Mouse (Mus musculus) embryo, embryonic 10 days (tissue): Measurements from ENCODE around the gene Ptbp2.

Source experiments
- DNase-seq: peaks from one replicate; pipeline ENCODE4 v3.0.0-alpha.2; 2015; ENCODE audit warnings: low spot score

The Ptbp2 gene

DNA sequence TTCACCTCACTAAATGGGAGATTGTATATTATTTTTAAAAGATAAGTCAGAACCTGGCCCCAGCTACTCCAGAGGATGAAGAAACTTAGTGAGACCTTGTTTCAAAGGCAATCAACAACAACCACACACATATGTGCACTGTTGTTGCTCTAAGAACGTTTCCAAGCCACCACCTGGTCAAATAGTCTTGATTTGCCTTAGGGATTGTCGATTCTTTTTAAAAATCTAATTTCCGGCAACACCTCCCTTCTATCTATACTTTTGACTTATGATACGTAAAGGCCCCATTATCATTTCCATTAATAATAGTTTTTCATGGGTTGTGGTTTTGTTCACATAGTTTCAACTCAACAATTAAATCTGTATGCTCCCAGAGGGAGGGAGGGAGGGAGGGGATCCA, at the start of gene Ptbp2:
TSS of gene Ptbp2 (minus strand) at position 101 of the 400 bp plus-strand sequence.
- no peak for DNase-seq

- no peak for DNase-seq
Measured at GRCm38 (mm10) chr3:119814678-119815077, 30.4 kb upstream of the Ptbp2 start.

DNA sequence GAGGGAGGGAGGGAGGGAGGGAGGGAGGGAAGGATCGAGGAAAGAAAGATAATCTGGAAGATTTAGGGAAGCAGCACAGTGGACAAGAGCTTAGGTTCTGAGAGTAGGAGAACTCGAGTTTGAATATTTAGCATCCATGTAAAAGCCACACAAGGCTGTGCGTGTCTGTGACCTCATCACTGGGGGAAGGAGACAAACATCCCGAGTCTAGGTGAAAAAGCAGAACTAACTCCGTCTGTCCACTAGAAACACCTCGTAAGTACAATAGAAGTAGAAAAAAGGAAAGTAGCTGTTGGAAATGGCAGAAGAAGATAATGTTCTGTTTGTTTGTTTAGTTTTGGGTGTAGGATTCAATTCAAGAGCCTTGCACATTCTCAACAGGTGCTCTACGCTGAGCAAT, 21.9 kb upstream of the Ptbp2 start:
- no peak for DNase-seq

GRCm38 (mm10) chr3:119794677-119795365, 10.6 kb upstream of the Ptbp2 start:
- no peak for DNase-seq

DNA sequence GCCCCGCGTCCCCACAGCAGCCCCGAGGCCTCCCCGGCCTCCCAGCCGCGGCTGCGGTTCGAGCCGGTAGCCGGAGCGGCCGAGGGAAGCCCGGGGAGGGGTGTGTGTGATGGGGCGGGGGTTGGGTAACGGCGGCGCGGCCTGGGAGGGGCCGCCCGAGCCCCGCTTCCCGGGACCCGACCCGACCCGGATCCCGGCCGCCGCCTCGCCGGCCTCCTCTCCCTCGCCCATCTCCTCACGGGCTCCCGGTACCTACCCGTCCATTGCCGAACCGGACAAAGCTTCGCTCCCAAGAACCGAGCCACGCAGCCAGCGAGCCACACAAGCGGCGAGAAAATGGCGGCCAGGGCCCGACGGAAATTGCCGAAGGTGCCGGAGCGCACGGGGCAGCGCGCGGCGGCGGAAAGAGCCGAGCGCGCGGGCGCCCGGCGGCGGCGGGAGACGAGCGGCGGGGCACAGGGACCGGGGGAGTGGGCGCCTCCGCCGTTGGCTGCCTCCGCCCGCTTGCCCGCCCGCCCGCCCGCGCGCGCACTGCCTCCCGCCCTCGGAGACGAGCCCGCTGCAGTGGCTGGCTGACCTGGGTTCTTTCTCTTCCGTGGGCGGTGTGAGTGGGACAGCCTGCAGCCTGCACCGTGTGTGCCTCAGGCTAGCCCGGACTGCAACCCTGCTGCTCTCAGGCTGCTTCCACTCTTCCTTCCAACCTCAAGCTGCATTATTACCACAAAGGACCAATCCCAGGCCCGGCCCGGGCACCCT, 1.1 kb downstream of the Ptbp2 start:
- DNase-seq = peak; percentile 88

DNA sequence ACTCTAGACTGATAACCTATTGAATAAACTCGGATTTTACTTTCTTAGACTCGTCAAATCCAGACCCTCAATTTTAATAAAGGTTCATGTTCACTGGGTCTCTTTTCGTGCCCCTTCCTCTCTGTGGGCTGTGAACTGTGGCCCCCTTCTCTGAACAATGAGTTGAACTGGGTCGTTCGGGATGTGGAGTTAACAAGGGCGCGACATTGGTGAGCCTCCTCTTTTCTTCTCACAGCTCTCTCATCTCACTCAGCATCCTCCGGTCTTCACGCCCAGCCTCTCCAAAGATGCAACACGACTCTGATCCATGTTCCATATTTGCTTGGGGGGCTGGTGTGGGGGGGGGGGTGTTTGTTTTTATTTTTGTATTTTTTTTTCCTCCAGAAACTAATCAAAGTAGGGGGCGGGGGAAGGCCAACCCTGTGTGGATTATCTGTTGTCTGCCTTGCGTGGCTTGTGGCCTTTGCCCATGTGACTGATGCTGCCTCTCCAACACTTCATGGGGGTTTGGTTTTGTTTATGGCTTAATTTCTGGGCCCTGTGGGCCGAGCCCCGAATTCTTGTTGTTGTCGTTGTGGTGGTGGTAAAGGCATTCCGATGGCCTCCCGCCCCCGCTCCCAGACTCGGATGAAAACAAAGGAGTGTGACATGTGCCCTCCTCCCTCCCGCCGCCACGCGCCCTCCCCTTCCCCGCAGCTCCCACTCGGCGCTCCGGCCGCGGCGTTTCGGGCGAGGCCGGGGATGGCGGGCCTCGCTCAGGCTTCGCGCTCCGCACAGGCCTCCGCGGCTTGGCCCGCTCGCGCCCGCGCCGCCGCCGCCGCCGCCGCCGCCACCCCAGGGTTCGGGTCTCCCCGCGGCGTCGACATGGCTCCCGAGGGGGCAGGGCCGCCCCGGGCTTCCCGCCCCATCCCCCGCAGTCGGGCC, 2.0 kb downstream of the Ptbp2 start:
- DNase-seq = peak; percentile 69

GRCm38 (mm10) chr3:119780876-119781275, 3.4 kb downstream of the Ptbp2 start:
- DNase-seq = no peak

GRCm38 (mm10) chr3:119779261-119779660, 5.0 kb downstream of the Ptbp2 start:
- DNase-seq = no peak

DNA sequence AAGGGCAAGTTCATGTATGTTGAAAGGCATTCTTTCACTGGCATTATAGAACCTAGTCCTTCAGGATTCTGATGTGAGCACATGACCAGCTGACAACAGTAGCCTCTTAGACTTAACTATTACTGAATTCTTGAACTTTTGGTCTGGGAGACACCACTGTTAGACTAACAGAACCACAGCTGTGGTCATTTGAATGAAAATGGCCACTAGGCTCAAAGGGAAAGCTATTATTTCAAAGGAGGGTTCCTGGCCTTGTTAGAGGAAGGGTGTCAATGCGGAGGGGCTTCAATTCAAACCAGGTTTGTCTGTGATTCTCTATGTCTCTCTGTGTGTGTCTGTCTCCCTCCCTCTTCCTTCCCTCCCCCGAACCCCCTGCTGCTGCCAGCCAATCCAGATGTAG, 5.8 kb downstream of the Ptbp2 start:
- no peak for DNase-seq

- DNase-seq = no peak
Measured at GRCm38 (mm10) chr3:119776129-119776528, 8.1 kb downstream of the Ptbp2 start.

DNA sequence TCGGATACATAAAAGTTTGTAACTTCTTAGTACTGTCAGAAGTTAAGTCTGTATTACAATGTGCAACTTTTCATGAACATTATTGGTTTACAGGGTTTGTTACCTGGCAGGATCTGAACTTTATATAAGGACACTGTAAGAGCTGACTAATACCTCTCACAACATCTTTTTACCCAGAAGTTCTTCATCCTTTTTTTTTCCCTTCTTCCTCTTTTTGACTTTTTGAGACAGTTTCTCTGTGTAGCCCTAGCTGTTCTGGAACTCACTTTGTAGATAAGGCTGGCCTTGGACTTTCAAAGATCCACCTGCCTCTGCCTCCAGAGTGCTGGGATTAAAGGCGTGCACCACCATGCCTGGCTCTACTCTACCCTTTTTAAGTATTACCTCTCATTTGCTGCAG, 11.5 kb downstream of the Ptbp2 start:
- DNase-seq = no peak

- no peak for DNase-seq
Measured at GRCm38 (mm10) chr3:119763772-119764171, 20.5 kb downstream of the Ptbp2 start.

- no peak for DNase-seq
Measured at GRCm38 (mm10) chr3:119761732-119762131, 22.5 kb downstream of the Ptbp2 start.

- DNase-seq = no peak
Measured at GRCm38 (mm10) chr3:119753791-119754190, 30.5 kb downstream of the Ptbp2 start.

DNA sequence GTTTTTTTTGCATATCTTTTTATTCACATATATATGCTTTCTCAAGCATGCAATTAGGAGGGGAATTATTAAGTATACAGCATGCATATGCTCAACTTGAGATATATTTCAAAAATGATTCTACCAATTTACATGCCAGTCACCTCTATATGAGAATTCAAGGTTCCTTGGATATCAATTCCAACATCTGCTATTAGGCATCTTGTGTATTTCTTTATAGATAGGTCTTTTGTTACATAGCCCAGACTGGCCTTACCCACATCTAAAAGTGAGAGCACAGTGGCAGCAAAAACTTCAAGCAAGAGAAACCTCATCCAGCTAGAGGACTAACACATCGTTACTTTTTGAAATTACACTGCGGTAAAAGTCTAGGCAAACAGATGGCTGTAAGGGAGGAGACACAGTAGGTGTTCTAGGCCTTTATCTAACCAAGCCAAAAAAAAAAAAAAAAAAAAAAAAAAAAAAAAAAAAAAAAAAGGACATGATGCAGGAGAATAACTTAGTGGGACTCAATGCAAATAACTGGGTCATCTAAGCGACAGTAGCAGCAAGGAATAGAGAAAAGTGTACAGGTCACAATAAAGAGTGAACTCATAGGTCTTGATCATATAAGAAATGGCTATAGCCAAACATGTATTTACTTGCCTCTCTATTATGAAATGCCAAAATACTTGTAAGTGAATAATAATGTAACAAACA, 34.6 kb downstream of the Ptbp2 start:
- DNase-seq = no peak

- no peak for DNase-seq
Measured at GRCm38 (mm10) chr3:119749140-119749539, 35.1 kb downstream of the Ptbp2 start.

- no peak for DNase-seq
Measured at GRCm38 (mm10) chr3:119746656-119747055, 37.6 kb downstream of the Ptbp2 start.

- DNase-seq = no peak
Measured at GRCm38 (mm10) chr3:119745801-119746200, 38.5 kb downstream of the Ptbp2 start.

DNA sequence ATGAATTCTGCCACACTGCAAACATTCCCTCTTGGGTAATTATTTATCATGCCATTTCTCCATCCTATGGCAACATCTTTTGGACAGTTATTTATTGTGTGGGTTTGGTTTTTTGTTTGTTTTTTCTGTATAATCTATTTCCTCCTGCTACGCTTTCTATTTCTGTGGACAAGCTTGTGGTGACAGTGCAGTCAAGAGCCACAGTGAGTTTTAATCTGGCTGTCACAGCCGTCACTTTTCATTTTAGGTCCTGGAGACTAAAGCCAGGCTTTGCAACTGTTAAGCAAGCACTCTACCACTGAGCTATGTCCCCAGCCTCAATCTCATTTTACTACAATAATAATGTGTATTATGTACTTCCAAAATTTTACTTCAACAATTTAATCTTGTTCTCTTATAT, 54.4 kb downstream of the Ptbp2 start:
- DNase-seq = no peak

GRCm38 (mm10) chr3:119712066-119712465, 72.2 kb downstream of the Ptbp2 start:
- no peak for DNase-seq

DNA sequence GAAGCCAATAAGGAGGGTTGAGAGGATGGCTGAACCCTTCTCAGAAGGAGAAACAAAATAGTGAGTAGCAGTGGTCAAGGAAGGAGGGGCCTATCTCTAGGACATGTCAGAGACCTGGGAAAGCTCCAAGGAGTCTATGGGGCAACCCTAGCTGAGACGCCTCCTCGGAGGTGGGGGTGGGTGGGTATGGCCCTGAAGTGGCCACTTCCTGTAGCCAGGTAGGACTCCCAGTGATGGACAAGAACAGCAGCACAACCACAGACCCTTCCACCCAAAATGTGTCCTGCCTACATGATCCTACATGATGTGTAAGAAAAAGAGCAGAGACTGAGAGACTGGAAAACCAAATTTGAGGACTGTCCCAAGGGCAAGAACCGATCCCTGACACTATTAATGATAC, 72.8 kb downstream of the Ptbp2 start:
- DNase-seq = no peak

DNA sequence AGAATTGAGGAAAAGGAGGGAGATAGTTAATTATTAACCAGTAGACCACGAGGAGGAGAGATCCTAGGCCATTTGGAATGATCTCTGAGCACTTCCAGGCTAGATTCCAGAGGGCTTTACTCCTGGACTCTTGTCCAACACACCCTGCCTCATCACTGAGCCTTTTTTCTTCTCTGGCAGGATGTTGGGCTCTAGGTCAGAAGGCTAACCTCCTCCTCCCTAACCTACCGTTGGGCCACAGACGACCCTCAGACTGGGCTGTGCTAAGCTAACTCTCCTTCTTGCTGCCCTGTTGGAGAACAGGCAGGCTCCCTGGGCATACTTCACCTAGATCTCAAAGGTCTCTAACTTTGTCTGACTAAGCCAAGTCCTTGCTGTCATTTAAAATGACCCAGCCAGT, 82.8 kb downstream of the Ptbp2 start:
- no peak for DNase-seq
